Mouse (Mus musculus): Measurements from ENCODE around the gene Itpr1.

DNA sequence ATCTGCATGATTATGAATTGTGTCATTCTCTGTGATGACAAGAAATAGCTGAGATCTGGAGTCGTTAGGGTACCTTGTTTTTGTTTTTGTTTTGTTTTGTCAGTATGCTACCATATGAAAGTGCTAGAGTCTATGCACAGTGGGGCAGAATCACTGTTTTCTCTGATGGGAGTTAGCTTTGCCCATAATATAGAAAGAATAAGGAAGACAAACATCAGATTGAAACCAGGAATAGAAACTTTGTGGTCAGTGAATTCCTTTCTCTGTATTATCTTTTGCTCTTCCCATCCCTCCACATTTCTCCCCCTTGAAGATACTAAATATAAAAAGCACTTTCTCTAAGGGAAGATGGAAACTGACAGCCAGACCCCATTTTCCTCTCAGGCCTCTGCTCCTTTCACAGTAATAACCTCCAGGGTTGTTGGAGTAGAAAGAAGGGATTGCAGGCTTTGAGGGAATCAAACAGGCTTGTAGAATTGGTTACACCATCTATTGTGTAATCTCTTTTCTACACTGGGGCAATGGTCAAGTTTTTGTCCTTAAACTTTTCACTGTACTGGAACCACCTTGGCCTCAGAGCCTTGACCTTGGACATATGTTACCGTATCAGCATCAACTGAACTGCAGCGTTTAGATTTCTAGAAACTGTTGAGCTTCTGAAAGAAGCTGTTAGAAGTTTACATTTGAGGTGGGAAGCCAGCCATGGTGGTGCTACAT, 33.6 kb downstream of the Itpr1 start:
- TF ChIP-seq GATA1 (IDR thresholded peaks at IDR 0.05; ENCODE audit: low read length) (no peak), TAL1 (IDR thresholded peaks at IDR 0.05; ENCODE audit: low read length) (no peak)

All from erythroblast, embryonic 14.5 days (primary cell).